14 mouse cellular contexts compared by ENCODE assay signal in the genomic region with DNA sequence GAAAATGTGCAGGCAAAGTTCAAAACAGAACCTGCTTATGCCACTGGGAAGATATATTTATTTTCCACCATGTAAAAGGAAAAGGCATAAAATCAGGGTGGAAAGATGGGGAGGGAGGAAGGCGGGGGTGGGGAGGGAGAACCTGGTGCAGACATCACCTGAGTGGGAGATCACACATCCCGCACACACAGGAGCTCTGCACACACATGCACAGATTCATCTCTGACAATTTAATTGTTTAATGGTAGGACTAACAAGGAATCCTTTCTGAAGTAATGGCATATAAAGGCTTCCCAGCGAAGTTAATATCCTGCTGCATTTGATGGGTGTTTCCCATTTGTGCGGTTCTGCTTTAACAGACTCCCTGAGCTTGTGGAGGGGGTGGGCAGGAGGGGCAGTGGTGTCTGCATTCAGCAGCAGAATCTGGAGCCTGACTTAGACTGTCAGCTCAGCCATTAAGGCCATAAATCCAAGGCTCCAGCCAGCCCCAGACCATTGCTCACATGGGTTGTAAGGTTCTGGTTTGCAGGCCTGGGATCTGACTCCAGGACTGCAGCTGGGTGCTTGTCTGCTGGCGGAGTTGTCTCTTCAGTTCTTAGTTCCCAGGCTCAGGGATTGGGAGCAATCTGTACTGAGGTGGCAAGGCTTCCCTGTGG. TPM values are rescaled to one million over a fixed set of nuclear protein-coding genes. Genes with fewer than 3 reads are reported as not detected.
DNase-seq lines count a peak whose midpoint lies in the region; ATAC-seq lines count a peak whose summit lies in the region.
"Had no signal": no experiment of that assay in that cellular context is flagged by ENCODE, and none has a peak within 500 bp of the region (broad histone marks: within the 10 kb centered on the region; RNA-seq: fewer than 3 reads in every experiment).

No protein-coding gene starts in this region.

- H3K9ac ChIP-seq in hindbrain, embryonic 15.5 days: no peak overlapping the region
- H3K9ac ChIP-seq in hindbrain, embryonic 12.5 days: no peak overlapping the region
- no peak overlapping the region for H3K9ac ChIP-seq in embryonic facial prominence, embryonic 11.5 days (replicated peaks; ENCODE audit: low read length)
- H3K9ac ChIP-seq in limb, embryonic 13.5 days: peak overlapping the region; percentile 25; the same call in 1 of the 2 replicates
- no peak overlapping the region for H3K9ac ChIP-seq in hindbrain, embryonic 11.5 days (ENCODE audit: low read depth, low read length)
- H3K9ac ChIP-seq: liver, embryonic 14.5 days had no signal

- H3K4me3 ChIP-seq in hindbrain, embryonic 15.5 days: no peak overlapping the region
- no peak overlapping the region for H3K4me3 ChIP-seq in hindbrain, embryonic 12.5 days
- H3K4me3 ChIP-seq in embryonic facial prominence, embryonic 11.5 days (ENCODE audit: low read depth, low read length): no peak overlapping the region
- H3K4me3 ChIP-seq in limb, embryonic 13.5 days: no peak overlapping the region
- H3K4me3 ChIP-seq in hindbrain, embryonic 11.5 days (ENCODE audit: low read depth, low read length): no peak overlapping the region
- H3K4me3 ChIP-seq: left cerebral cortex, adult 2 months had no signal

- H3K27me3 ChIP-seq in hindbrain, embryonic 15.5 days: no peaks in the 10 kb centered on the region
- peaks cover 12% of the 10 kb centered on the region; the same call in 1 of the 2 replicates for H3K27me3 ChIP-seq in hindbrain, embryonic 12.5 days
- H3K27me3 ChIP-seq in embryonic facial prominence, embryonic 11.5 days (ENCODE audit: control insufficient read depth, insufficient read depth, low read length): no peaks in the 10 kb centered on the region
- H3K27me3 ChIP-seq in limb, embryonic 13.5 days: no peaks in the 10 kb centered on the region
- H3K27me3 ChIP-seq in hindbrain, embryonic 11.5 days (ENCODE audit: control insufficient read depth, insufficient read depth, low read length): peaks cover 2% of the 10 kb centered on the region

- H3K4me2 ChIP-seq in hindbrain, embryonic 15.5 days: no peak overlapping the region
- no peak overlapping the region for H3K4me2 ChIP-seq in hindbrain, embryonic 12.5 days (replicated peaks)
- H3K4me2 ChIP-seq in embryonic facial prominence, embryonic 11.5 days (ENCODE audit: low read depth, low read length): no peak overlapping the region
- peak overlapping the region; percentile 17; the same call in 1 of the 2 replicates for H3K4me2 ChIP-seq in limb, embryonic 13.5 days (replicated peaks)
- no peak overlapping the region for H3K4me2 ChIP-seq in hindbrain, embryonic 11.5 days (replicated peaks; ENCODE audit: low read depth, low read length)

- H3K36me3 ChIP-seq in hindbrain, embryonic 15.5 days: no peaks in the 10 kb centered on the region
- H3K36me3 ChIP-seq in hindbrain, embryonic 12.5 days: no peaks in the 10 kb centered on the region
- no peaks in the 10 kb centered on the region for H3K36me3 ChIP-seq in embryonic facial prominence, embryonic 11.5 days (replicated peaks; ENCODE audit: control insufficient read depth, insufficient read depth, low read depth, low read length)
- H3K36me3 ChIP-seq in limb, embryonic 13.5 days: no peaks in the 10 kb centered on the region
- no peaks in the 10 kb centered on the region for H3K36me3 ChIP-seq in hindbrain, embryonic 11.5 days (ENCODE audit: control insufficient read depth, insufficient read depth, low read length)

- ATAC-seq in hindbrain, embryonic 15.5 days (ENCODE audit: low FRiP score, low read depth): peak; percentile 34; the same call in 1 of the 2 replicates
- no peak for ATAC-seq in hindbrain, embryonic 12.5 days (ENCODE audit: low FRiP score)
- no peak for ATAC-seq in embryonic facial prominence, embryonic 11.5 days (replicated peaks; ENCODE audit: insufficient number of reproducible peaks, low FRiP score, low TSS enrichment, low read depth)
- peak; percentile 62 for ATAC-seq in limb, embryonic 13.5 days (ENCODE audit: low FRiP score, low read depth)
- ATAC-seq in hindbrain, embryonic 11.5 days (ENCODE audit: low FRiP score): no peak

- peak; percentile 73 for DNase-seq in MN1 (ENCODE audit: low spot score)
- no peak for DNase-seq in embryonic facial prominence, embryonic 11.5 days (ENCODE audit: low spot score)
- no peak for DNase-seq in thymus, postnatal 36 days
- DNase-seq in hindbrain, embryonic 11.5 days (ENCODE audit: low spot score): no peak
- DNase-seq: cerebellum, postnatal 10 days; heart, postnatal 36 days; lung, postnatal 4 days; right cerebral cortex, adult 18-20 months; thymus, adult 2 months had no signal

- no peaks in the 10 kb centered on the region for H3K9me3 ChIP-seq in hindbrain, embryonic 15.5 days
- H3K9me3 ChIP-seq in hindbrain, embryonic 12.5 days (replicated peaks): no peaks in the 10 kb centered on the region
- no peaks in the 10 kb centered on the region for H3K9me3 ChIP-seq in embryonic facial prominence, embryonic 11.5 days (replicated peaks; ENCODE audit: control insufficient read depth, low read length)
- no peaks in the 10 kb centered on the region for H3K9me3 ChIP-seq in limb, embryonic 13.5 days
- H3K9me3 ChIP-seq in hindbrain, embryonic 11.5 days (ENCODE audit: control insufficient read depth, low read length): no peaks in the 10 kb centered on the region

- 59% methylated on average over 5 of the region's 5 CpGs for WGBS in hindbrain, embryonic 15.5 days
- 67% methylated on average over 5 of the region's 5 CpGs for whole genome bisulfite sequencing in hindbrain, embryonic 12.5 days
- 60% methylated on average over 5 of the region's 5 CpGs for WGBS in embryonic facial prominence, embryonic 11.5 days
- 24% methylated on average over 5 of the region's 5 CpGs for WGBS in limb, embryonic 13.5 days
- WGBS in hindbrain, embryonic 11.5 days: 71% methylated on average over 5 of the region's 5 CpGs

- no peak overlapping the region for H3K27ac ChIP-seq in hindbrain, embryonic 15.5 days (replicated peaks)
- H3K27ac ChIP-seq in hindbrain, embryonic 12.5 days: no peak overlapping the region
- H3K27ac ChIP-seq in embryonic facial prominence, embryonic 11.5 days (replicated peaks; ENCODE audit: low read depth, low read length): 0 out of 2 replicates have a peak overlapping the region, but pooled peaks have one; percentile 13
- peak overlapping the region; percentile 80 for H3K27ac ChIP-seq in limb, embryonic 13.5 days
- no peak overlapping the region for H3K27ac ChIP-seq in hindbrain, embryonic 11.5 days (ENCODE audit: low read depth, low read length)
- H3K27ac ChIP-seq: left cerebral cortex, adult 2 months; liver, embryonic 14.5 days had no signal

- H3K4me1 ChIP-seq in hindbrain, embryonic 15.5 days (replicated peaks): peaks cover 14% of the 10 kb centered on the region
- peaks cover 6% of the 10 kb centered on the region for H3K4me1 ChIP-seq in hindbrain, embryonic 12.5 days
- H3K4me1 ChIP-seq in embryonic facial prominence, embryonic 11.5 days (ENCODE audit: control insufficient read depth, insufficient read depth, low read length): peaks cover 2% of the 10 kb centered on the region; the same call in 1 of the 2 replicates
- H3K4me1 ChIP-seq in limb, embryonic 13.5 days: peaks cover 48% of the 10 kb centered on the region
- H3K4me1 ChIP-seq in hindbrain, embryonic 11.5 days (replicated peaks; ENCODE audit: control insufficient read depth, insufficient read depth, low read length): peaks cover under 1% of the 10 kb centered on the region; the same call in 1 of the 2 replicates

RNA-seq across cellular contexts. Expression of a gene that starts 5.9 kb away (rescaled TPM):
- 19.4 and 20.6 TPM in 2 replicates for polyA plus RNA-seq in hindbrain, embryonic 15.5 days (2015; fragmentation: Nextera tagmentation; extraction: Ambion mirVana)
- 40.9 and 49.9 TPM in 2 replicates for polyA plus RNA-seq in hindbrain, embryonic 12.5 days (2016; fragmentation: Nextera tagmentation; extraction: Ambion mirVana)
- 44.1 and 52.1 TPM in 2 replicates for polyA plus RNA-seq in embryonic facial prominence, embryonic 11.5 days (2014; fragmentation: Nextera tagmentation; extraction: Ambion mirVana)
- 65.4 and 75.3 TPM in 2 replicates for polyA plus RNA-seq in limb, embryonic 13.5 days (2015; fragmentation: Nextera tagmentation; extraction: Ambion mirVana)
- polyA plus RNA-seq in hindbrain, embryonic 11.5 days (2014; fragmentation: Nextera tagmentation; extraction: Ambion mirVana): 21.3 and 24.8 TPM in 2 replicates

Comparison
In these comparisons a context has a peak if more than half of its experiments do, and no peak if none do; other contexts are left out.
1. ATAC-seq: peak in hindbrain, embryonic 15.5 days (single experiment) and limb, embryonic 13.5 days (single experiment); none in hindbrain, embryonic 12.5 days (single experiment), embryonic facial prominence, embryonic 11.5 days (single experiment) and hindbrain, embryonic 11.5 days (single experiment).
2. H3K27ac ChIP-seq: peak in embryonic facial prominence, embryonic 11.5 days (single experiment) and limb, embryonic 13.5 days (single experiment); none in hindbrain, embryonic 15.5 days (single experiment), hindbrain, embryonic 12.5 days (single experiment) and hindbrain, embryonic 11.5 days (single experiment).